Mouse (Mus musculus) adrenal gland, adult 2 months (tissue): ENCODE results near the gene Omp. TPM values are rescaled to one million over a fixed set of nuclear protein-coding genes. Genes with fewer than 3 reads are reported as not detected.
A peak's percentile ranks its signal among the peaks of the same experiment; 100 is the strongest.

Experiments used
- DNase-seq: peaks from one replicate; pipeline ENCODE4 v3.0.0; 2021
- polyA plus RNA-seq: library from polyadenylated mRNA; depleted of rRNA; stranded (reverse); fragments of >200 nt; gene quantifications from 2 replicates; pipeline ENCODE4 v1.2.3, GENCODE M21; 2012
- total RNA-seq, 2 experiments: library from RNA; stranded (reverse); gene quantifications; 2 replicates each; pipeline ENCODE4 v1.2.3; 2021

Omp gene
- total and polyA plus RNA-seq, 3 experiments, result 0.17 to 10.3 (median 5.7) TPM

DNA sequence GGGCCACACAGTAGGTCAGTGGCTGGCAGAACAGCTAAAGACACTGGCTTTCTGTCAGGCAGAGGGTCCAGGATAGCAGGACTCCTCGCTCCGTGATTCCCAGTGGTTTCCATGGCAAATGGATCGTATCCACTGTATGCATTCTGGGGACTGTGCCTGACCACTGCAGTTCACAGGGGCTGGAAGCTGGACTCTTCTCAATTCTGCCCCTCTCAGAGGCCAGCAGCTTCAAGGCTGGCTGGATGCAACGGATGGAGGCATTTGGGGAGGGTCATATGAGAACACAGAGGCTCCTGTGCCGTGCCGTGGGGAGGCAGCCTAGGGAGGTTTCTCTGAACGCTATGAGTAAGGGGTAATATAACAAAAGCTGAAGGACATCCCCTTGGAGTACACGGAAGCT, 3.1 kb downstream of the Omp start:
- DNase-seq, result no peak

DNA sequence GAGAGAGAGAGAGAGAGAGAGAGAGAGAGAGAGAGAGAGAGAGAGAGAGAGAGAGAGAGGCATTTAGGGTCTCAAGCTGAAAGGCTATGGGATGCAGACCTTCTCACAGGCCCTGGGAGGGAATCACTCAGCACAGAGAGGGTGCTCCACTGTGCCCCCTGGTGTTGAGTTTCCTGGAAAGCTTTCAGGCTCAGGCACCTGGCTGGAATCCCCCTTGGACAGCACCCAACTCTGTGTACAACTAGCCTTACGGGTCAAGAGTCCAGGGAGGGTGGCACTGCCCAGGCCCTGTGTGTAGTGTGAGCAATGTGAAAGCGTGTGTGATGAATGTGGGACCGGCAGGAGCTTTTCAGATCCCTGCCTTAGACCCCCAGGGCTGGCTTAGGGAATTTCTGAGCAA, 4.1 kb downstream of the Omp start:
- DNase-seq, result no peak

DNA sequence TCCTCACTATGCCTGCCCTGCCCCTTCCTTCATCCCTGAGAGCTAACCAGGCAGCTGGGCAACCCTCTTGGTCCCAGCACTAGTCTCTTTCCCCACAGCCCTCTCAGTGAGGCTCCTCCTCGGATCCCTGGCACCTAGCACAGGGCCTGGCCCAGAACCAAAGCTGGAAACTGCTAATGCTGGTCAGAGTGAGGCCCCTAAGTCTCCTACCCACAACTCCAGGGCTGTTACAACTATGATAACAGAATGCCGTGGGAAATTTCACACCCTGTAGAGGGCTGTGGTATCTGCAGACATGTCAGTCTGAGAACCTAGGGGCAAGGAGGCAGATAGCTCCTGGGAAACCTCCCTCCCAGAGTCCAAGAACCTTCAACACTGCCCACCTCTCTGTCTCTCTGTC, 4.7 kb downstream of the Omp start:
- no peak for DNase-seq

GRCm38 (mm10) chr7:98139216-98139615, 6.1 kb downstream of the Omp start:
- DNase-seq, result peak; percentile 56

DNA sequence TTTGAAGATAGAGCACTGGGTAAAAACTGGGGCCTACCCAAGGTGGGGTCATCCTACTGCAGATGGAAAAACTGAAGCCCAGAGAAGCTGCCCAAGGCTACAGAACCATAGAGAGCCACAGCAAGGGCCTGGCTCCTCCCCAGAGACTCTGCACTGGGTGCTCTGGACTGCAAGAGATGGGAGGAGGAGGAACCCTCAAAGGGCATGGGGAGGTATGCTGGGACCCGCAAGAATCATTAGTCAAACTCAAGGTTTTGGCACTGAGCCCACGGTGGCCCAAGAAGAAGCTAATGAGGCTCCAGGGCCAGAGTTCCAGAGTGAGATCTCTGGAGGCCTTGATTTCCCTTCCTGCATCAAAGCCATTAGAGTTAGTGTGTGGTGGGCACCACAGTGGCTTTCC, 7.3 kb downstream of the Omp start:
- DNase-seq, result peak; percentile 57

GRCm38 (mm10) chr7:98137583-98137982, 7.7 kb downstream of the Omp start:
- DNase-seq, result no peak

DNA sequence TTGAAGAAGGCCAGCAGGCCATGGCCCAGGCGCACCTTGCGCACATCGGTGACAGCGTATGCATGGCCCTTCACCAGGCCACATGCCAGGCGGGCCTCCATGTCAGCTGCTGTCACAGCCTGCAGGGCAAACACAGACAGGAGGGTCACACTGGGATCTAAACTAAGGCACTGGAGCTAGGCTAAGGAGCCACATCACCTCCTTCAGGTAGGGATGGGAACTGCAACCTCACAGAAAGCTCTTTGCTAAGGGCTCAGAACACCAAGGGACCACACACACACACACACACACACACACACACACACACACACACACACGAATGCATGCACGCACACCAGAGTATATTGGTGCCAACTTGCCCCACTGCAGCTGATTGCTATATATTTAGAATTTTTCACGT, 13.6 kb downstream of the Omp start:
- DNase-seq, result no peak

DNA sequence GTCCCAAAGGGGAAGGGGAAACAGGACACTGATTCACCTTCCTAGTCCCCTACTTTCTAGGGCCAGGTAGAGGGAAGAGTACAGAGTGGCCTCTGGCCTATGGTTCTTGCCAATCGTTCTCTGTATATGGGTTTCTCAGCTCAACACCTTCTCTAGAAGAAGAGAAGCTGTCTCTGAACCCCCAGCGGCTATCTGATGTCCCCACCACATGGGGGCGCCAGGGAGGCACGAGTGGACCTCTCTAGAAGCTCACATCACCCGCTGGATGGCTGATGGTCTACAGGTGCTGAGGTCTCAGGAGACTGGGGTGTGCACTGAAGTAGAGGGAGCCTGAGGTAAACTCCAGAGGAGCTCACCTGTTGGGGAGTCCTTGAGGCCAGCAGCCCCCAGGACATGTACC, 19.8 kb downstream of the Omp start:
- DNase-seq, result no peak

- peak; percentile 55 for DNase-seq
These were observed 20.6 kb downstream of the Omp start for GRCm38 (mm10) chr7:98124701-98125100.

DNA sequence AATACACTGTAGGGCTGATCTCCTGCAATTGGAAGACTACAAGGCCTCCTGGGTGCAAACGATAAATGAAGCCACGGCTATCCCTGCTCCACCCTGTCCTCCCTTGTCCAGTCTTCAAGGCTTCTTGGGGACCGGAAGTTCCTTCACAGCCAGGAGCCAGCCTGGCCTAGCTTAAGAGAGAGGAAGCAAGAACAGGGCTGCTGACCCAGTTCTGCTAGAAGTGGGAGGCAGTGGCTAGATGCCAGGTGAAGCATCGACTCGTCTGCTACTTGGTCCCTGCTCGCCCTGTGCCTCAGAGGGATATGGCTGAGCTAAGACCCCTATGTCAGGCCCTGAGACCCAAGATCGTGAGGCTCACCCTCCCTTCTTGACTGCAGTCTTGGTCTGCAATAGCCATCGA, 23.6 kb downstream of the Omp start:
- DNase-seq, result peak; percentile 65

GRCm38 (mm10) chr7:98121241-98121640, 24.1 kb downstream of the Omp start:
- DNase-seq, result peak; percentile 87

GRCm38 (mm10) chr7:98120325-98120724, 25.0 kb downstream of the Omp start:
- DNase-seq, result peak; percentile 78

GRCm38 (mm10) chr7:98119961-98120232, 25.4 kb downstream of the Omp start:
- no peak for DNase-seq

DNA sequence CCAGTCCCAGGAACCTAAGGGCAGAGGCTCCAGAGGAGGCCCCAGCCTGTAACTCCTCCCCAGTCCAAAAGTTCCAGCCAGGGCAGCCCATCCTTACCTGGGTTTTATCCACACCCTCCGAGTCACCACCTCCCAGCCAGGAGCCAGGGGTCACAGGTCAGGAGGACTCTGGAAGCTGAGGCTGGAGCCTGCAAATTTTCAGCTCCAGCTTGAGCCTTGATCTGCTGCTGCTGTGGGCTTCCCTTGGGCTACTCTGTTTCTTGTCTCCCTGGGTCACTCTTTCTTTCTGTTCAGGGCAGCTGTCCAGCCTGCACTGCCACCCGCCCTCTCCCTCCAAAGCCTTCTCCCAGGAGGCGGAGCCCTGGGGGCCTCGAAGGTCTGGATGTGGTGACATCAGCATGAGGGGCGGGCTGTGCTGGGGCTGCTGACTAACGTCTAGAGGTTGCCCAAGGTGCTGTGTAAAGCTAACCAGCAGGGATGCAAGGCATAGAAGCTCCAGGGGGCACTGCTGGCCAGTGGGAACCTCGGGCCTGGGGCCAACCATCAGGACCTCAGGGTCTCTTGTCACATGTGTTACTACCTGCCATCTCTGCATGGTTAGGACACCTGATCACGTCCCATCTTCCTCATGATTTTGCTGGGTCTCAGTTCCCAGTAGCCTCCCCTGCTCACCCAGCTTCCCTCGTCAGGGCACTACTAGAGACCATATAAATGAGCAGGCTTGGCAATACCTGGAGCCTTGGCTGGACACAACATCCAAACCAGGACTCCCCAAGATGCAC, 25.9 kb downstream of the Omp start, which contains the start of gene Myo7a:
TSS of gene Myo7a (minus strand) at position 346 of the 782 bp plus-strand sequence.
- DNase-seq, result peak; percentile 95

DNA sequence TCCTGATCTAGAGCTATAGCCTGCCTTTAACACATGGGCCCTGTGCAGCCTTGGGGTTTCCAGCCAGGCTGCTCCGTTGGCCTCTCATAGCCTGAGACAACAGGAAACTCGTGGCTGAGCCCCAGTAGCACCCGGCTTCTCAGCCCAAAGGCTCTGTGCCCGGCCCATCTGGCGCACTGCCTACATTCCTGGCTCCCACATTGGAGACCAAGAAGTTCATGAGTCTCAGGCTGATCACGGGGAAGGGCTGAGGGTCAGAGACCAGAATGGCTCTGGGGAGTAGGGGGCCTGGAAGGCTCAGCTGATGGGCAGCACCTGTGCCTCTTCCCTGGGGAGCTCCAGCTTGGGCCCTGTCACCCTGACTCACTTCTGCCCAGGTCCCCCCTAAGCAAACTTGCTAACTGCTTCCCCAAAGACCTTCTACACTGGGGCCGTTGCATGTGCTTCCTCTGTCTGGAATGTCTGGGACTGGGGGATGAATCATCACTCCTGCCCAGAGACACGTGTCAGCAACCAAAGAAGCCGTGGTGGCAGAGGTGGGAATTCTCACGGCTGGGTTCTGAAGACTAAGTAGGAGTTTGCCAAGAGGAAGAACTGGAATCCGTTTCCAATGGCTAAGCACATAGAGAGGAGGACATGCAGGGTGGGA, 28.2 kb downstream of the Omp start:
- peak; percentile 91 for DNase-seq

- no peak for DNase-seq
These were observed 30.6 kb downstream of the Omp start for GRCm38 (mm10) chr7:98114656-98115055.

GRCm38 (mm10) chr7:98111233-98111632, 34.1 kb downstream of the Omp start:
- DNase-seq, result no peak

DNA sequence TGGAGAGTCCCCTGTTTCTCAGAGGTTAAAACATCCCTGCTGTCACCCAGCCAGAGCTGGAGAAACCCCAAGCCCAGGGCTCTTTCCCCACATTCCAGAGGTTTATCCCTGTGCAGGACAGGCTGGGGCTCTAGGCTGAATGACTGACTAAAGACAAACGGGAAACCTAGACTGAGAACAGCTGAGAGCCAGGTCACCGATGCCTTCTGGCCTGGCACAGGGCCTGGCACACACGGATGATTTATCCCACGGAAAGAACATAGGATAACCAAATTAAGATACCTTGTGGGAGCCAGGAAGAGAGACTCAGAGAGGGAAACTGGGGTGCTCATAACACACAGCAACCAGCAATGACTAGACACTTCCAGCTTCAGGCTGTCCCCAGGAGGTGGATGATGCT, 35.5 kb downstream of the Omp start:
- DNase-seq, result no peak

GRCm38 (mm10) chr7:98108636-98109430, 36.5 kb downstream of the Omp start:
- no peak for DNase-seq

DNA sequence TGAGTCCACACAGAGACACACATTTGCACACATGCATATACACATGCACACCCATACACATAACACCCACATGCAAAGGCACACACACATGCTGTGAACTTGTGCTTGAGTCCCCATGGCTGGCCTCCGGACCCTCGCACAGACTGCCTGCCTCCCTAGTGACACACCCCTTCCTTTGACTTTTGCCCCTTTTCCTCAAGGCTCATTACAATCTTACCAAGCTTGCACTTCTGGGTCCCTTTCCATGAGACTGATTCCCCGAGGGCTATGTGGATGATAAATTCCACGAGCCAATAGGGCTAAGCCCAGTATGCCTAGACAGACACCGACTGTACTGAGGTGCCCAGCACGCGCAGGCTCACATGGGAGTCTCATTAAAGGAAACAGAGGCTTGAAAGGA, 39.0 kb downstream of the Omp start:
- DNase-seq, result no peak

DNA sequence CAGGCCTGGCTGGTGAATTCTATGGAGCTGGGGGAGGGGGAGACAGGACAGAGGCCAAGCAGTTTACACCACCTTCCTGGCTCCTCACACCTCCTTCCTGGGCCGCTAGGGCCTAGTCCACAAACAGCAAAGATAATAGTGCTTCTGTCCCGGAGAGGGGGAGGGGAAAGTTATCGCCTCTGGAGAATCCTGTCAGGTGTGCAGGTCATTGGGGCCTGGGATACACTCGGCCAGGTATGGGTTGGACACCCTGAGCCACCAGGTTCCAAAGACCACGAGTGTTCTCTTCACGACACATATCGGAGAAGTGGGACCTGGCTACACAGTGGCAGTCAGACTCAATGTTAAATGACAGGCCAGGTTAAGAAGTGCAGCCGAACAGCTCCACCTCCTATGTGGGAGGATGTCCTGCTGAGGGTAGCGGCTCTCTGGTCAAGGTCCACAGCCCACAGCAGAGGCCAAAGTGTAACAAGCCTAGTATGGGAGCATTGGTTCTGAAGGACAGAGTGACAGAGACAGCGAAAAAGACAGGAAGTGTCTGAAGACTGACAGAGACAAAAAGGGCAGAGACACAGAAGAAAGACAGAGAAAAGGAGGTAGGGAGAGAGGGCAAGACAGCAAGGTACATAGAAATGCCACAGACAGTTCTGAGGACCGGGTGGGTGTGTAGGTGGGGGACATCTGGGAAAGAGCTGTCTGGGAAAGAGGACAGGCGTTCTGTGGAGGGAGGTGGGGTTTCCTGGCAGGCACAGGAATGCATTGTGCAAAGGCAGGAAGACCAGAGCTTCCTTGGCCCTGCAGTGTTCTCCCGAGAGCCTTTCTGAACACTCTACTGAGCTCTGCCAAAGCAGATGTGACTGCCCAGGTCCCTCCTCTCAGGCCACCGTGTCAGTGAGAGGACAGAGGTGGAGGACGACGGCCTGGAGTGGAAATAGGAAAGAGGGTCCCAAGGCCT, 40.5 kb downstream of the Omp start:
- DNase-seq, result peak; percentile 56

DNA sequence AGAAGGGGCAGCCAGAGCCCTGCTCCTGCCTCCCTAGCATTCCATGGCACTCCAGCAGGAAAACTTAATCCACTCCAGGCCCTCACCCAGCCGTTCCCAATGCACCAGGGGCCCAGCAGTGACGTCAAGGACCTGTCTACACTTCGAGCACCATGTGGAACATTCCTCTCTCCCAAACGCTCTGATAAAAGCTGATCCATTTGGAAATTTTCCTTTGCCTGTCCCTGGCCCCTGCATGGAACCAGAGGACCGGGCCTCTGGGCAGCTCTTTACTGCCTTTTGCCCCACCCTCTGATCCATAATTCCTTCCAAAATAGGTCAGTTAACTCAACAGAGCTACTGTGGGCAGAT, 41.4 kb downstream of the Omp start:
- no peak for DNase-seq
